Mouse (Mus musculus): ENCODE measurements around the gene Iffo1.
A peak's percentile ranks its signal among the peaks of the same experiment; 100 is the strongest.

DNA sequence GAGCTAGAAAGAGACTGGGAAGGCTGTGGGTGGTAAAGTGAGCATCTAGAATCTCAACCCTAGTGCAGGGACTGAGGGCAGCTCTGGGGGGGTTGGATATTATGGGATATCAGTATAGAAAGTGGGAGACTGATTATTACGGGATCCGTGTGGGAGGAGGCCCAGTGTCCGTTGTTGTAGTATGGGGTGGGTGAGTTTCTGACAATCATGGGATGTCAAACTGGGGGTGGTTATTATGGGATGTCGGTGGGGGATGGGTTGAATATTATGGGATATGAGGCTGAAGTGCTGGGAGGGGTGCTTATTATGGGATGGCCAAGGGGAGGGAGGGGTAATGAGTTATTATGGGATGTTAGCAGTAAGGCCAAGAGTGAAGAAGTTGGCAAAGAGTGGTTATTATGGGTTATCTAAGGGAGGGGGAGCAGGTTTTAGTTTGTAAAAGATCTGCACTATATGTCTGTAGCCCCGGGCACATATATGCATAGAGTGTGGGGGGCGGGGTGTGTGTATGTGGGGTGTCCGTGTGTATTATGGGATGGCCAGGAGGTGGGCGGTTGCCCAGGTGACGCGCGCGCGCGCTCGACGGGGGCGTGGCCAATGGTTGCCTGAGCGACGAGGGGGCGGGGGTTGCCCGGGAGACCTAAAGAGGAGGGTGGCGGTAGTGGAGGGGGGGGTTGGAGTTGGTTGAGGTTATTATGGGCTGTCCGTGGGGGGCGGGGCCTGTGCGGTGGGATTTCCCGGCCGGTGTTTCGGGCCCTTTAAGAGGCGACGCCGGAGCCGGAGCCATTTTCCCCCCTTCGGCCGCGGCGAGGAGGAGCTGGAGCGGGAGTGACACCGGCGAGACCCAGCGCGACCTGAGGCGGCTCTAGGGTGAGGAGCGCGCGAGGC, 49.4 kb upstream of the Iffo1 start, which contains the start of gene Chd4:
- TF ChIP-seq POLR2A (IDR thresholded peaks at IDR 0.05; ENCODE audit: insufficient read depth, low read depth, low read length) (peak; percentile 83), CTCF (IDR thresholded peaks at IDR 0.05) (no peak)

Data from heart, adult 2 months (tissue).